Mouse (Mus musculus): ENCODE measurements around the gene Rpe65.

DNA sequence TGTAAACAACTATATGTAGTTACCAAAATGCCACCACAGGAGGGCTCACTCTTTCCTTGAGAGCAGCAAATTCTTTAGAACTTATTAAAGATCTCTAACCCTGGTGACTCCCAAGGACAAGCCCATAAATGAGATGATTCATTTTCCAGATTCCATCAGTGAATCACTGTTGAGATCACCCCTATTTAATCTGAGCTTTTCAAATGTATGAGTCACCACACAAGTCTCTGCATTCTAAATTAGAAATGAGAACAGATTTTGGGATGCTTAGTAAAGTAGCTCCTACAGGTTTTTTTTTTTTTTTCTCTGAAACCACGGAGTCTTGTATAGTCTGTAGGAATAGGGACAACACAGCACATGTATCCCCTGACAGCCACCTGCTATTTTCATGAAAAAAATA lies 61.8 kb downstream of the Rpe65 start:
- TF ChIP-seq CTCF (IDR thresholded peaks at IDR 0.05; ENCODE audit: control insufficient read depth, insufficient read depth, low read length) (no peak), POLR2A (IDR thresholded peaks at IDR 0.05; ENCODE audit: borderline replicate concordance, control insufficient read depth, low read depth, low read length) (no peak)
